Mouse (Mus musculus) lung, adult 10 weeks (tissue): ENCODE data around the gene Igsf8. TPM values are rescaled to one million over a fixed set of nuclear protein-coding genes. Genes with fewer than 3 reads are reported as not detected.

Source experiments
- polyA plus RNA-seq: library from polyadenylated mRNA; stranded (reverse); fragments of 350-450 nt; fragmentation: Illumina TruSeq; extraction: RNeasy Lipid Tissue Mini Kit (QIAGEN cat#74804); gene quantifications from one replicate; pipeline ENCODE4 v1.2.3, GENCODE M21; 2014; ENCODE audit warnings: low read depth, low replicate concordance; ENCODE audit not compliant: insufficient read depth

The Igsf8 gene
- 20.4 TPM for polyA plus RNA-seq

GRCm38 (mm10) chr1:172261477-172262078, at the start of gene Igsf8:
Gene Igsf8, plus strand, starts transcription at chr1:172261641.

DNA sequence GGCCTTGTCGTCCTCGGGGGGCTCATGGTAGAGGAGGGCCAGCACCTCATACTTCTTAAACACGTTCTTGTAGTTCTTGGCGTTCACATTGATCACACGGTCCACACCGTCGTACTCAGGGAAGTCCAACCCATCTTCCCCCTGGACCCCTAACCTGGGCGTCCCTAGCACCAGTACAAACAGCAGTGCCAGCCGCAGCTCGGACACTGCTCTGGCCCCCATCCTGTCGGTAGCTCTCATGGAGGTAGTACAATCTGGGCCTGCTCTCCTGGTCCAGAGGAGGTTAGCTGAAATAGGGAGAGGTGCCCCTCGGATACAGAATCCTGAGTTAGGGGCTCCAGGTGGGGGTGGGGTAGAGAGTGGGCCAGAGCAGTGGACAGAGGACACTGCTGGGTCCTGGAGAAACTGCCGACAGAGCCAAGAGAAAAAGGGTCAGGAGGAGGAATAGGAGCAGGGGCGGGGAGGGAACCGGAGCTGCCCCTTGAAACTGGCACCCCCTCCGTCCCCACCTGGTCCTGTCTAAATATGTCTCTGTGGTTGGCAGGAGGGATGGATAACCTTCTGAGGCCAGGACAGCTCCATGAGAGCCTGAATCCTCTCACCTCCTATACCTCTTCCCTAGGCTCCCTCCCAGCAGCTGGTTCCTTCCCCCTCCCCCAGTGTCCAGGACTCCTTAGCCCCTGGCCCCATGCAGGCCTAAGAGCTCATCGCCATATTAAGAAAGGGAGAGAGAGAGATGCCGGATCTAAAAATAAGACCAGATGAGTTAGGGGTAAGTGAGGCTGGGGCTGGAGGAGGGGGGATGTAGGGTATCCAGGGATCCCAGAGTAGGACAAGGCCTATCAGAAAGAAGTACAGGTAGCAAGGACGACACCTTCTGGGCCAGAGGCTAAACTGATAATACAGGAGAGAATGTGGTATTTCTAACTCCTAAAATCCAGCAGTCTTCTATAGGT, 41.7 kb upstream of the Igsf8 start, which contains the start of gene Casq1:
Casq1 (minus strand) TSS at position 418 of the 956 bp plus-strand sequence.

GRCm38 (mm10) chr1:172258314-172258713, 3.1 kb upstream of the Igsf8 start, which contains the start of gene Atp1a4:
Gene Atp1a4, minus strand, starts transcription at chr1:172258414.

GRCm38 (mm10) chr1:172297611-172298537, 36.4 kb downstream of the Igsf8 start, which contains the start of gene Atp1a2:
Gene Atp1a2, minus strand, starts transcription at chr1:172298064.

GRCm38 (mm10) chr1:172329131-172329530, 67.7 kb downstream of the Igsf8 start, which contains the start of gene Kcnj9:
Gene Kcnj9, minus strand, starts transcription at chr1:172329318.

GRCm38 (mm10) chr1:172340729-172341321, 79.4 kb downstream of the Igsf8 start, which contains the start of gene Kcnj10:
Gene Kcnj10, plus strand, starts transcription at chr1:172341210.

Other genes with a start within 250 kb of the Igsf8 start
- gene Vangl2, start 233.2 kb upstream of the Igsf8 start, polyA plus RNA-seq: 1.7 TPM
- gene Nhlh1, start 204.1 kb upstream of the Igsf8 start, polyA plus RNA-seq: not detected
- 70.4 TPM for gene Copa, start 179.1 kb upstream of the Igsf8 start, polyA plus RNA-seq
- 40.9 TPM for gene Ncstn, start 178.8 kb upstream of the Igsf8 start, polyA plus RNA-seq
- 51.8 TPM for gene Pex19, start 134.9 kb upstream of the Igsf8 start, polyA plus RNA-seq
- gene Dcaf8, start 113.6 kb upstream of the Igsf8 start, polyA plus RNA-seq: 44.6 TPM
- gene Pea15a, start 54.8 kb upstream of the Igsf8 start, polyA plus RNA-seq: 148 TPM
- 2.0 TPM for gene Casq1, start 41.8 kb upstream of the Igsf8 start, polyA plus RNA-seq
- gene Atp1a4, start 3.2 kb upstream of the Igsf8 start, polyA plus RNA-seq: not detected
- gene Atp1a2, start 36.4 kb downstream of the Igsf8 start, polyA plus RNA-seq: 34.3 TPM
- not detected for gene Kcnj9, start 67.7 kb downstream of the Igsf8 start, polyA plus RNA-seq
- gene Kcnj10, start 79.6 kb downstream of the Igsf8 start, polyA plus RNA-seq: 0.08 TPM
- 4.4 TPM for gene Pigm, start 114.9 kb downstream of the Igsf8 start, polyA plus RNA-seq
- gene Slamf9, start 213.7 kb downstream of the Igsf8 start, polyA plus RNA-seq: 16.0 TPM
- 2.1 TPM for gene Igsf9, start 220.1 kb downstream of the Igsf8 start, polyA plus RNA-seq
- gene Tagln2, start 238.4 kb downstream of the Igsf8 start, polyA plus RNA-seq: 544 TPM